Mouse (Mus musculus): Measurements from ENCODE around the gene Coro1c. TPM values are rescaled to one million over a fixed set of nuclear protein-coding genes. Genes with fewer than 3 reads are reported as not detected.

Coro1c gene
- total and polyA plus RNA-seq, 2 experiments from 2014 or later: 165 to 311 TPM

- WGBS: 88% methylated on average over 12 of the region's 12 CpGs
- Histone ChIP-seq H3K9me3 (ENCODE audit: low read length) (no peaks in the 10 kb centered on the region), H3K9ac (replicated peaks; ENCODE audit: low read length, poor library complexity, severe bottlenecking) (no peak overlapping the region), H3K27me3 (ENCODE audit: insufficient read depth, low read length) (no peaks in the 10 kb centered on the region), H3K4me3 (ENCODE audit: low read depth, low read length) (no peak overlapping the region), H3K36me3 (ENCODE audit: insufficient read depth, low read length) (peaks cover 66% of the 10 kb centered on the region), H3K4me1 (ENCODE audit: insufficient read depth, low read length) (no peaks in the 10 kb centered on the region), H3K4me2 (ENCODE audit: low read depth, low read length, poor library complexity, severe bottlenecking) (no peak overlapping the region), H3K27ac (ENCODE audit: low read depth, low read length) (no peak overlapping the region)
- ATAC-seq (ENCODE audit: low FRiP score): peak; percentile 52; the same call in 1 of the 2 replicates
- TF ChIP-seq CTCF (IDR thresholded peaks at IDR 0.05): peak; percentile 62
- peak; percentile 44 for DNase-seq (ENCODE audit: low spot score)
Observed at GRCm38 (mm10) chr5:113942580-113942979, 34.0 kb upstream of the Coro1c start.

GRCm38 (mm10) chr5:113939263-113939900 is 30.8 kb upstream of the Coro1c start:
- H3K4me3 ChIP-seq (ENCODE audit: low read depth, low read length): no peak overlapping the region
- H3K9ac ChIP-seq (replicated peaks; ENCODE audit: low read length, poor library complexity, severe bottlenecking): no peak overlapping the region
- no peak overlapping the region for H3K4me2 ChIP-seq (ENCODE audit: low read depth, low read length, poor library complexity, severe bottlenecking)
- no peaks in the 10 kb centered on the region for H3K4me1 ChIP-seq (ENCODE audit: insufficient read depth, low read length)
- H3K9me3 ChIP-seq (ENCODE audit: low read length): no peaks in the 10 kb centered on the region
- ATAC-seq (ENCODE audit: low FRiP score) (no peak), DNase-seq (ENCODE audit: low spot score) (no peak)
- TF ChIP-seq CTCF (IDR thresholded peaks at IDR 0.05): no peak
- no peaks in the 10 kb centered on the region for H3K27me3 ChIP-seq (ENCODE audit: insufficient read depth, low read length)
- H3K27ac ChIP-seq (ENCODE audit: low read depth, low read length): no peak overlapping the region
- 49% methylated on average over 12 of the region's 12 CpGs for WGBS
- H3K36me3 ChIP-seq (ENCODE audit: insufficient read depth, low read length): peaks cover 41% of the 10 kb centered on the region

GRCm38 (mm10) chr5:113937650-113938049 is 29.1 kb upstream of the Coro1c start:
- WGBS: 48% methylated on average over 7 of the region's 7 CpGs
- H3K36me3 ChIP-seq (ENCODE audit: insufficient read depth, low read length): peaks cover 30% of the 10 kb centered on the region
- TF ChIP-seq CTCF (IDR thresholded peaks at IDR 0.05): no peak

GRCm38 (mm10) chr5:113933889-113934288 is 25.3 kb upstream of the Coro1c start:
- H3K9ac ChIP-seq (replicated peaks; ENCODE audit: low read length, poor library complexity, severe bottlenecking): no peak overlapping the region
- no peaks in the 10 kb centered on the region for H3K9me3 ChIP-seq (ENCODE audit: low read length)
- no peaks in the 10 kb centered on the region for H3K27me3 ChIP-seq (ENCODE audit: insufficient read depth, low read length)
- H3K4me2 ChIP-seq (ENCODE audit: low read depth, low read length, poor library complexity, severe bottlenecking): no peak overlapping the region
- peaks cover 6% of the 10 kb centered on the region for H3K36me3 ChIP-seq (ENCODE audit: insufficient read depth, low read length)
- WGBS: 84% methylated on average over 6 of the region's 6 CpGs
- no peak for ATAC-seq (ENCODE audit: low FRiP score)
- no peak overlapping the region for H3K4me3 ChIP-seq (ENCODE audit: low read depth, low read length)
- no peak overlapping the region for H3K27ac ChIP-seq (ENCODE audit: low read depth, low read length)
- DNase-seq (ENCODE audit: low spot score): no peak
- no peak for TF ChIP-seq CTCF (IDR thresholded peaks at IDR 0.05)
- no peaks in the 10 kb centered on the region for H3K4me1 ChIP-seq (ENCODE audit: insufficient read depth, low read length)

More at GRCm38 (mm10) chr5:113937650-113938049, 29.1 kb upstream of the Coro1c start:
- no peak overlapping the region for H3K9ac ChIP-seq (replicated peaks; ENCODE audit: low read length, poor library complexity, severe bottlenecking)
- H3K9me3 ChIP-seq (ENCODE audit: low read length): no peaks in the 10 kb centered on the region
- H3K4me1 ChIP-seq (ENCODE audit: insufficient read depth, low read length): no peaks in the 10 kb centered on the region
- H3K27me3 ChIP-seq (ENCODE audit: insufficient read depth, low read length): no peaks in the 10 kb centered on the region
- no peak overlapping the region for H3K4me2 ChIP-seq (ENCODE audit: low read depth, low read length, poor library complexity, severe bottlenecking)
- H3K4me3 ChIP-seq (ENCODE audit: low read depth, low read length): no peak overlapping the region
- ATAC-seq (ENCODE audit: low FRiP score) (no peak), DNase-seq (ENCODE audit: low spot score) (no peak)
- H3K27ac ChIP-seq (ENCODE audit: low read depth, low read length): no peak overlapping the region

- Histone ChIP-seq H3K27me3 (ENCODE audit: insufficient read depth, low read length) (no peaks in the 10 kb centered on the region), H3K4me1 (ENCODE audit: insufficient read depth, low read length) (no peaks in the 10 kb centered on the region), H3K4me2 (ENCODE audit: low read depth, low read length, poor library complexity, severe bottlenecking) (no peak overlapping the region), H3K9me3 (ENCODE audit: low read length) (no peaks in the 10 kb centered on the region), H3K27ac (ENCODE audit: low read depth, low read length) (no peak overlapping the region), H3K4me3 (ENCODE audit: low read depth, low read length) (no peak overlapping the region), H3K9ac (replicated peaks; ENCODE audit: low read length, poor library complexity, severe bottlenecking) (no peak overlapping the region), H3K36me3 (ENCODE audit: insufficient read depth, low read length) (peaks cover 2% of the 10 kb centered on the region)
- 89% methylated on average over 4 of the region's 4 CpGs for WGBS
- ATAC-seq (ENCODE audit: low FRiP score): no peak
- peak; percentile 54 for TF ChIP-seq CTCF (IDR thresholded peaks at IDR 0.05)
- DNase-seq (ENCODE audit: low spot score): no peak
Observed at GRCm38 (mm10) chr5:113933480-113933879, 24.9 kb upstream of the Coro1c start.

- no peak overlapping the region for H3K4me3 ChIP-seq (ENCODE audit: low read depth, low read length)
- no peak overlapping the region for H3K4me2 ChIP-seq (ENCODE audit: low read depth, low read length, poor library complexity, severe bottlenecking)
- no peak overlapping the region for H3K27ac ChIP-seq (ENCODE audit: low read depth, low read length)
- DNase-seq (ENCODE audit: low spot score): no peak
- no peak overlapping the region for H3K9ac ChIP-seq (replicated peaks; ENCODE audit: low read length, poor library complexity, severe bottlenecking)
- whole genome bisulfite sequencing: 81% methylated on average over 3 of the region's 3 CpGs
- no peaks in the 10 kb centered on the region for H3K27me3 ChIP-seq (ENCODE audit: insufficient read depth, low read length)
- H3K9me3 ChIP-seq (ENCODE audit: low read length): no peaks in the 10 kb centered on the region
- no peaks in the 10 kb centered on the region for H3K4me1 ChIP-seq (ENCODE audit: insufficient read depth, low read length)
- TF ChIP-seq CTCF (IDR thresholded peaks at IDR 0.05): no peak
- no peaks in the 10 kb centered on the region for H3K36me3 ChIP-seq (ENCODE audit: insufficient read depth, low read length)
- no peak for ATAC-seq (ENCODE audit: low FRiP score)
Observed at GRCm38 (mm10) chr5:113932310-113932709, 23.8 kb upstream of the Coro1c start.

All from midbrain, postnatal 0 days (tissue).